Mouse (Mus musculus): ENCODE measurements around the gene Agap3.

Agap3 gene

GRCm38 (mm10) chr5:24475476-24476241 lies 23.7 kb downstream of the Agap3 start:
- peak; percentile 54 to 72 for DNase-seq

- no peak for DNase-seq
Measured at GRCm38 (mm10) chr5:24477909-24478308, 25.9 kb downstream of the Agap3 start.

GRCm38 (mm10) chr5:24481647-24482046 lies 29.7 kb downstream of the Agap3 start:
- DNase-seq, result peak; percentile 72 to 87

GRCm38 (mm10) chr5:24482247-24483079 lies 30.5 kb downstream of the Agap3 start:
- peak; percentile 85 to 86 for DNase-seq

GRCm38 (mm10) chr5:24483326-24483725 lies 31.3 kb downstream of the Agap3 start:
- DNase-seq, result peak; percentile 81 to 87

- no peak for DNase-seq
Measured at GRCm38 (mm10) chr5:24484963-24485362, 33.0 kb downstream of the Agap3 start.

- DNase-seq, result peak; percentile 84 to 90
Measured at GRCm38 (mm10) chr5:24486097-24486496, 34.1 kb downstream of the Agap3 start.

GRCm38 (mm10) chr5:24486738-24487137 lies 34.8 kb downstream of the Agap3 start:
- DNase-seq, result no peak

- DNase-seq, result no peak
Measured at GRCm38 (mm10) chr5:24490413-24490920, 38.5 kb downstream of the Agap3 start.

- DNase-seq, result no peak
Measured at GRCm38 (mm10) chr5:24492546-24493285, 40.7 kb downstream of the Agap3 start.

GRCm38 (mm10) chr5:24495019-24495418 lies 43.0 kb downstream of the Agap3 start:
- DNase-seq, result no peak

- DNase-seq, result no peak
Measured at GRCm38 (mm10) chr5:24496756-24497155, 44.8 kb downstream of the Agap3 start.

- no peak for DNase-seq
Measured at GRCm38 (mm10) chr5:24497526-24497925, 45.5 kb downstream of the Agap3 start.

GRCm38 (mm10) chr5:24499113-24499512 lies 47.1 kb downstream of the Agap3 start:
- no peak for DNase-seq

- no peak for DNase-seq
Measured at GRCm38 (mm10) chr5:24500851-24501250, 48.9 kb downstream of the Agap3 start.

GRCm38 (mm10) chr5:24502786-24503185 lies 50.8 kb downstream of the Agap3 start:
- peak; percentile 44 to 63 for DNase-seq

GRCm38 (mm10) chr5:24505513-24505912 lies 53.5 kb downstream of the Agap3 start:
- DNase-seq, result no peak

- DNase-seq, result no peak
Measured at GRCm38 (mm10) chr5:24508406-24508805, 56.4 kb downstream of the Agap3 start.

GRCm38 (mm10) chr5:24510635-24511034 lies 58.7 kb downstream of the Agap3 start:
- DNase-seq, result peak in 1 of 2 experiments; percentile 52

GRCm38 (mm10) chr5:24512271-24512670 lies 60.3 kb downstream of the Agap3 start:
- DNase-seq, result no peak

- no peak for DNase-seq
Measured at GRCm38 (mm10) chr5:24521366-24521765, 69.4 kb downstream of the Agap3 start.

- DNase-seq, result no peak
Measured at GRCm38 (mm10) chr5:24523806-24524205, 71.8 kb downstream of the Agap3 start.

GRCm38 (mm10) chr5:24524522-24524921 lies 72.5 kb downstream of the Agap3 start:
- DNase-seq, result no peak

Measured in kidney, adult 8-10 months (tissue).